Mouse (Mus musculus): ENCODE results near the gene Kcnq4.

GRCm38 (mm10) chr4:120687282-120687681 lies 61.1 kb downstream of the Kcnq4 start:
- TF ChIP-seq HCFC1 (IDR thresholded peaks at IDR 0.05; ENCODE audit: borderline replicate concordance, insufficient read depth, low read length) (no peak), ZC3H11A (IDR thresholded peaks at IDR 0.05; ENCODE audit: borderline replicate concordance, low read depth, low read length) (no peak), ZNF384 (IDR thresholded peaks at IDR 0.05; ENCODE audit: low read depth, low read length) (no peak), MAFK (IDR thresholded peaks at IDR 0.05; ENCODE audit: insufficient read depth, low read depth, low read length) (no peak), CHD2 (IDR thresholded peaks at IDR 0.05; ENCODE audit: low read depth, low read length) (no peak)

Measured in ES-E14 (cell line).